Mouse (Mus musculus): Measurements from ENCODE around the gene Sik3. TPM values are rescaled to one million over a fixed set of nuclear protein-coding genes. Genes with fewer than 3 reads are reported as not detected.
A peak's percentile ranks its signal among the peaks of the same experiment; 100 is the strongest.

The Sik3 gene
- polyA plus RNA-seq, 1 experiment from 2014 or later: 8.9 TPM

GRCm38 (mm10) chr9:46006224-46006623 lies 6.4 kb upstream of the Sik3 start:
- Histone ChIP-seq H3K4me3 (ENCODE audit: low read depth, low read length) (no peak overlapping the region), H3K4me1 (ENCODE audit: insufficient read depth, low read depth, low read length) (no peaks in the 10 kb centered on the region), H3K4me2 (replicated peaks; ENCODE audit: low read depth, low read length) (no peak overlapping the region), H3K9ac (replicated peaks; ENCODE audit: low read depth) (no peak overlapping the region), H3K36me3 (ENCODE audit: insufficient read depth, low read length) (no peaks in the 10 kb centered on the region), H3K27ac (ENCODE audit: low read length) (no peak overlapping the region), H3K27me3 (replicated peaks; ENCODE audit: insufficient read depth, low read length) (no peaks in the 10 kb centered on the region), H3K9me3 (ENCODE audit: low read length) (no peaks in the 10 kb centered on the region)
- ATAC-seq (no peak), DNase-seq (ENCODE audit: low spot score) (no peak)
- TF ChIP-seq CTCF (IDR thresholded peaks at IDR 0.05) (no peak), EP300 (IDR thresholded peaks at IDR 0.05) (no peak)
- 60% methylated on average over 5 of the region's 5 CpGs for WGBS

DNA sequence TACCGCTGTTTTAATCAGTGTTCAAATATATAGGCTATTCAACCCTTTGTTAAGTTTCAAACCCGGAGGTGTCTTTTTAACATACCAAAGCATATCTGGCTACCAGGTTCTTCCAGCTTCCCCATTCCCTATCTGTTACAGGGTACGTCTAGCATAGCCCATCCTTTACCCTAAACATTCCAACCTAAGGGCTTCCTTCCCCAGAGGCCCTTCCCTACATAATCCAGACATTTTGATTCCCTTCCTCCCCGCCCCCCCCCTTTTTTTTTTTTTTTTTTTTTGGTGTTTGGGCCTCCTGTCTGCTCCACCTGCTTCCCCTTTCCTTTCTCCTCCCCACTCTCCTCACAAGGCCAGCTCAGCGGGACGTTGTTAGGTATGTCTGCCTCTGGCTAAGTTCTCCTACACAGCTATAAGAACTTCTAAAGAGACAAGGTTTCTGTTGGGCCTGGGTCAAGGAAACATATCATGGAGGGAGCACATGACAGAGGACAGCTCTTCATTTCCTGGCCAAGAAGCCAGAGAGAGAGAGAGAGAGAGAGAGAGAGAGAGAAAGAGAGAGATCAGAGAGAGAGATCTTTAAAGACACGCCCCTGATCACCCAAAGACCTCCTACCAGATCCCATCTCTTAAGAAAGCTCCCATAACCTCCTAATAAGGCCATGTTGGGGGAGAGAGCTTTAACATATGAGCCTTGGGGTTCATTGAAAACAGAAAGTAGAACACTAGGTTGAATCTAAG lies 3.5 kb upstream of the Sik3 start:
- Histone ChIP-seq H3K36me3 (ENCODE audit: insufficient read depth, low read length) (no peaks in the 10 kb centered on the region), H3K4me3 (ENCODE audit: low read depth, low read length) (no peak overlapping the region), H3K4me1 (ENCODE audit: insufficient read depth, low read depth, low read length) (peaks cover 3% of the 10 kb centered on the region; the same call in 1 of the 2 replicates), H3K4me2 (replicated peaks; ENCODE audit: low read depth, low read length) (no peak overlapping the region), H3K27ac (ENCODE audit: low read length) (no peak overlapping the region), H3K27me3 (replicated peaks; ENCODE audit: insufficient read depth, low read length) (no peaks in the 10 kb centered on the region), H3K9me3 (ENCODE audit: low read length) (no peaks in the 10 kb centered on the region), H3K9ac (replicated peaks; ENCODE audit: low read depth) (no peak overlapping the region)
- 67% methylated on average over 7 of the region's 7 CpGs for WGBS
- DNase-seq (ENCODE audit: low spot score) (no peak), ATAC-seq (no peak)
- TF ChIP-seq CTCF (IDR thresholded peaks at IDR 0.05) (no peak), EP300 (IDR thresholded peaks at IDR 0.05) (no peak)

DNA sequence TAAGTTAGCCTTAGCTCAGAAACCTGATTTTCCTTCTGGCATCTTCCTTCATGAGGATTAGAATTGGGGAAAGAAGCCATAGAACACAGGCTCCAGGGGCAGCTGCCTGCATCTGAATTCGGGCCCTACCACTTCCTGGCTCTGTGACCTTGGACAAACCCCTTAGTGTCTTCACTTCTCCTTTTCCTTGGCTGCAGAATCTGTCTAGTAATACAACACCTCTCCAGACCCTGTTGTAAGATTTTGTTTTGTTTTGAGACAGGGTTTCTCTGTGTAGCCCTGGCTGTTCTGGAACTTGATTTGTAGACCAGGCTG lies 3.0 kb upstream of the Sik3 start:
- DNase-seq (ENCODE audit: low spot score) (peak; percentile 41), ATAC-seq (no peak)
- no peak for TF ChIP-seq CTCF (IDR thresholded peaks at IDR 0.05)
- no peak for TF ChIP-seq EP300 (IDR thresholded peaks at IDR 0.05)
- H3K4me3 ChIP-seq (ENCODE audit: low read depth, low read length): no peak overlapping the region
- no peaks in the 10 kb centered on the region for H3K9me3 ChIP-seq (ENCODE audit: low read length)
- no peak overlapping the region for H3K4me2 ChIP-seq (replicated peaks; ENCODE audit: low read depth, low read length)
- no peaks in the 10 kb centered on the region for H3K36me3 ChIP-seq (ENCODE audit: insufficient read depth, low read length)
- H3K27ac ChIP-seq (ENCODE audit: low read length): no peak overlapping the region
- H3K4me1 ChIP-seq (ENCODE audit: insufficient read depth, low read depth, low read length): peaks cover 6% of the 10 kb centered on the region; the same call in 1 of the 2 replicates
- no peaks in the 10 kb centered on the region for H3K27me3 ChIP-seq (replicated peaks; ENCODE audit: insufficient read depth, low read length)
- 65% methylated on average over 1 of the region's 1 CpGs for WGBS
- no peak overlapping the region for H3K9ac ChIP-seq (replicated peaks; ENCODE audit: low read depth)

GRCm38 (mm10) chr9:46011094-46011970 lies 1.3 kb upstream of the Sik3 start:
- DNase-seq (ENCODE audit: low spot score) (no peak), ATAC-seq (no peak)
- Histone ChIP-seq H3K9ac (replicated peaks; ENCODE audit: low read depth) (no peak overlapping the region), H3K4me2 (replicated peaks; ENCODE audit: low read depth, low read length) (no peak overlapping the region), H3K27ac (ENCODE audit: low read length) (no peak overlapping the region), H3K9me3 (ENCODE audit: low read length) (no peaks in the 10 kb centered on the region), H3K4me3 (ENCODE audit: low read depth, low read length) (no peak overlapping the region), H3K27me3 (replicated peaks; ENCODE audit: insufficient read depth, low read length) (no peaks in the 10 kb centered on the region), H3K4me1 (ENCODE audit: insufficient read depth, low read depth, low read length) (peaks cover 15% of the 10 kb centered on the region; the same call in 1 of the 2 replicates), H3K36me3 (ENCODE audit: insufficient read depth, low read length) (no peaks in the 10 kb centered on the region)
- no peak for TF ChIP-seq EP300 (IDR thresholded peaks at IDR 0.05)
- no peak for TF ChIP-seq CTCF (IDR thresholded peaks at IDR 0.05)
- 35% methylated on average over 3 of the region's 3 CpGs for WGBS

GRCm38 (mm10) chr9:46013009-46013586 lies 478 bp downstream of the Sik3 start:
- H3K4me3 ChIP-seq (ENCODE audit: low read depth, low read length): peak overlapping the region; percentile 99
- 2% methylated on average over 37 of the region's 46 CpGs for WGBS

GRCm38 (mm10) chr9:46013616-46014015 lies 996 bp downstream of the Sik3 start:
- H3K4me3 ChIP-seq (ENCODE audit: low read depth, low read length): peak overlapping the region; percentile 99
- H3K4me2 ChIP-seq (replicated peaks; ENCODE audit: low read depth, low read length): peak overlapping the region; percentile 58
- WGBS: 1% methylated on average over 5 of the region's 5 CpGs
- no peak for DNase-seq (ENCODE audit: low spot score)
- peaks cover 21% of the 10 kb centered on the region; the same call in 1 of the 2 replicates for H3K4me1 ChIP-seq (ENCODE audit: insufficient read depth, low read depth, low read length)
- H3K9me3 ChIP-seq (ENCODE audit: low read length): no peaks in the 10 kb centered on the region
- no peak for ATAC-seq
- peak overlapping the region; percentile 99 for H3K9ac ChIP-seq (replicated peaks; ENCODE audit: low read depth)
- H3K36me3 ChIP-seq (ENCODE audit: insufficient read depth, low read length): 0 out of 2 replicates have a peak, but pooled peaks cover under 1% of the 10 kb centered on the region
- H3K27me3 ChIP-seq (replicated peaks; ENCODE audit: insufficient read depth, low read length): no peaks in the 10 kb centered on the region
- no peak for TF ChIP-seq CTCF (IDR thresholded peaks at IDR 0.05)
- no peak for TF ChIP-seq EP300 (IDR thresholded peaks at IDR 0.05)
- peak overlapping the region; percentile 97 for H3K27ac ChIP-seq (ENCODE audit: low read length)

More at GRCm38 (mm10) chr9:46013009-46013586, 478 bp downstream of the Sik3 start:
- Histone ChIP-seq H3K27ac (ENCODE audit: low read length) (peak overlapping the region; percentile 97), H3K4me1 (ENCODE audit: insufficient read depth, low read depth, low read length) (peaks cover 18% of the 10 kb centered on the region; the same call in 1 of the 2 replicates), H3K4me2 (replicated peaks; ENCODE audit: low read depth, low read length) (peak overlapping the region; percentile 58), H3K36me3 (ENCODE audit: insufficient read depth, low read length) (no peaks in the 10 kb centered on the region), H3K27me3 (replicated peaks; ENCODE audit: insufficient read depth, low read length) (no peaks in the 10 kb centered on the region), H3K9ac (replicated peaks; ENCODE audit: low read depth) (peak overlapping the region; percentile 99), H3K9me3 (ENCODE audit: low read length) (no peaks in the 10 kb centered on the region)
- TF ChIP-seq CTCF (IDR thresholded peaks at IDR 0.05) (no peak), EP300 (IDR thresholded peaks at IDR 0.05) (no peak)
- DNase-seq (ENCODE audit: low spot score): peak; percentile 68
- peak; percentile 36 for ATAC-seq

Measured in lung, postnatal 0 days (tissue).